Mouse (Mus musculus) thymus, adult 18-20 months (tissue): ENCODE results near the gene Adamtsl4.

ENCODE experiments used
- DNase-seq, 2 experiments: peaks; one replicate each; pipeline ENCODE4 v3.0.0; 2022; ENCODE audit warnings: mixed read lengths in 2 of 2

Adamtsl4 gene

DNA sequence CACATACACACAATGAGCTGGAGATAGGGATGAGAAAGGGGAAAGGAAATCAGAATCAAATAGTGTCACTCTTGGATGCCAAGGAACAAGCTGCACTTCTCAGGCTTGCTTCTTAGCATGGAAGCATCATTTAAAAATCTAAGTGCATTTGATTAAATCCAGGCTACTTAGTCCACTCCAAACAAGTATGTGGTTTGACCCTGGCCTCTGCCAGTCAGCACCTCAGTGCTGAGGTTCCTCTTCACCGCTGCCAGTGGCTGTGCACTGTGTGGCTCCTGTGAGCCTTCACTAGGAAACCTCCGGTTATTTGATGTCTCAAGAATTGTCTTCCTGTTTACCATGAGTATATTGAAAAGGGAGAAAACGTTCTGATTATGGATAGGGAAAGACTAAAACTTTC lies 56.9 kb downstream of the Adamtsl4 start:
- DNase-seq: no peak

DNA sequence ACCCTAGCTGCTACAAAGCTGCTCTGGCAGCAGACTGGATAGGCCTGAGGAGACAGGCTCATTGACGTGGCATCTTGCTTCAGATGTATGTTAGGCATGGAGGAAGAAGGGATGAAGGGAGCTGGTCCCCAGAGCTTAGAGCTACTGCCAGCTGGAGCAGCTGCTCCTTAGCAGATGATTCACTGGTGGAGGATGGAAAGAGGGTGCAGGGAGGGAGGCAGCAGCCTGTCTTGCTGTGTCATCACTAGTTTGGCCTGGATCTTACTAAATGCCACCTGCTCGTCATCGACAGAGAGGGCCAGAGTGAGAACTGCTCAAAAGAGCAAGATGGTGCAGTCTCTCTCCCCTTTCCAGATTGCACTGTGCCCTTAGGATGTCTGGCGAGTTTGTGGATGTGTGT lies 58.0 kb downstream of the Adamtsl4 start:
- no peak for DNase-seq

DNA sequence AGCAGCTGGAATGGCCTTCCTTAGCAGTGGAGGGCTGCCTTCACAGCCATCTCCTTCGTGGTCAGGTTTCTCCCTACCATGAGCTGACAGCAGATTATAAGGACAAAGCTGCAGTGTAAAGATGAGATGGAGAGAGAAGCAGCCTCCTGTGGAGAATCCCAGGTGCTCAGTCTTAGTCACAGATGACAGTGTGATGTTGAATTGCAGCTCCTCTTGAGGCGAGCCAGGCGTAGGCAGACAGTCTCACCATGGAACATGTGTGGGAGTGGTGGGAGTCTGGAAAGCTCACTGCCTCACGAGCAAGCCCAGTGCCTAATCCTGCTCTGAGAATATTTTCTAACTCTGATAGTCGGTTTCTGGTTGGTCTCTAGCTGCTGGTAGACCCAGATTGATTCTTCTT lies 60.0 kb downstream of the Adamtsl4 start:
- DNase-seq: no peak
